Mouse (Mus musculus) testis, postnatal 14 days (tissue): ENCODE measurements around the gene Ktn1.

Source experiments
- DNase-seq: peaks from one replicate; pipeline ENCODE4 v3.0.0; 2021; ENCODE audit warnings: low spot score

Ktn1 gene

GRCm38 (mm10) chr14:47648218-47648617, at the start of gene Ktn1:
Gene Ktn1, plus strand, starts transcription at chr14:47648448.
- DNase-seq, result no peak

GRCm38 (mm10) chr14:47613254-47613653, 35.0 kb upstream of the Ktn1 start:
- DNase-seq, result peak; percentile 18

GRCm38 (mm10) chr14:47618891-47619290, 29.4 kb upstream of the Ktn1 start:
- no peak for DNase-seq

GRCm38 (mm10) chr14:47621901-47622300, 26.3 kb upstream of the Ktn1 start:
- no peak for DNase-seq

GRCm38 (mm10) chr14:47624837-47625236, 23.4 kb upstream of the Ktn1 start:
- DNase-seq, result no peak

GRCm38 (mm10) chr14:47626143-47626542, 22.1 kb upstream of the Ktn1 start:
- no peak for DNase-seq

GRCm38 (mm10) chr14:47626812-47627211, 21.4 kb upstream of the Ktn1 start:
- no peak for DNase-seq

GRCm38 (mm10) chr14:47627360-47627759, 20.9 kb upstream of the Ktn1 start:
- no peak for DNase-seq

GRCm38 (mm10) chr14:47632419-47632818, 15.8 kb upstream of the Ktn1 start:
- DNase-seq, result no peak

DNA sequence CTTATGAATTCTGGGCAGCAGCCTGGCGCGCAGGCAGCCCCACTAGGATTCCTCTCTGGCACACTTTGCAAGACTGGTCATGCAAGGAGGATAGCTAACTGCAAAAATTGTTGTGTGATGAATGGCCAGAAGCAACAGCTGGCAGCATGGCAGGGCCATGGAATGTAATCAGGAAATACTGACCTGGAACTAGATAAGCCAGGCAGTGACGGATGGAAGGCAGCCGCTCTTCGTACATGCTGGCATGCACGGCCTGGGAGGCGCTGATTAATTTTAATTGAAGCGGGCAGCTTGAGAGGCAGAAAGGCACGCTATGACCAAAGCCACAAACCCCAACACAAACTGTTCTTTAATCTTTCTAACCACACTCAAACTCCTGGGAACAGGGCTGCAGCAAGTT, 13.8 kb upstream of the Ktn1 start:
- DNase-seq, result peak; percentile 12

DNA sequence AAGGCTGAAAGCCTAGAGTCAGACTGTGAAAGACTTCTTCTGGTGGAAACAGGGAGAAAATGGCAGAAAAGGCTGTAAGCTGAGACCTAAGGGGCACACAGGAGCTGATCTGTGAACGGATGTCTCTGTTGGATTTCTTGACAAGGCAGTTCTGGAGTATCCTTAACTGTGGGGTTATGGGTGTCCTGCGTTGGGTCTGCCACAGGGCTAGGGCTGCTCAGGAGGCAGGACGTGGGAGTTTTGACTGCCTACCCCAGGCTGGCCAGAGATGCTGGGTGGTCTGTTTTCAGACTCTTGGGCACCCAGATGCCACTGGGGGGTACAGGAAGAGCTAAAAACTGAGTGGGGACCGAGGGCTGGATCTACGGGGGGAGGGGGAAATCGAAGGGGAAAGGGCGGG, 13.4 kb upstream of the Ktn1 start:
- DNase-seq, result no peak

DNA sequence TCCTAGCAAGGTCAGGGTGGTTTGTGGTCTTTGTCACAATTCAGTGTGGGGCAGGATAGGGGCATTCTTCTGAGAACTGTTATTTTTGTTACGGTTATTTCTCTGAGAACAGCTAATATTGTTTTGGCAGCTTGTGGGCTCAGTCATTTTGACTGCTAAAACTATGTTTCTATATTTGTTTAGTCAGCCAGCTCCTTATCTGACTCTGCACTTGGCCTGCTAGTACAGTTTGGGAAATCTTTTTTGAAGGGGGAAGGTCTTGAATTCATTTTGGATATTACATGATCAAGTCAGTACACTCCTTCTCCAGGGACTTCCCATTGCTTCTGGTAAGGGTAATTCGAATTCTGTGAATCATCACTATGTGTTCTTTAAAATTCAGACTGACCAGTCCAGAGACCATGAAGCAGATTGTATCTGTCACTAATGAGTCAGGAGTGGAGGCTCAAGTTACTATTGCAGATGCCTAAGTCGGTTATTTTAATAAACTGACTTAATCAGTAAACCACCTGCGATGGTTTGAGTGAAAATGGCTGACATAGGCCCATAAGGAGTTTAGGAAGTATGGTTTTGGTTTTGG, 9.8 kb upstream of the Ktn1 start:
- no peak for DNase-seq

- DNase-seq, result no peak
Observed at GRCm38 (mm10) chr14:47645620-47646019, 2.6 kb upstream of the Ktn1 start.

GRCm38 (mm10) chr14:47646246-47646645, 2.0 kb upstream of the Ktn1 start:
- no peak for DNase-seq

- DNase-seq, result no peak
Observed at GRCm38 (mm10) chr14:47646696-47647516, 1.3 kb upstream of the Ktn1 start.

GRCm38 (mm10) chr14:47648706-47649630, 720 bp downstream of the Ktn1 start:
- DNase-seq, result peak; percentile 77

- DNase-seq, result no peak
Observed at GRCm38 (mm10) chr14:47649631-47650337, 1.5 kb downstream of the Ktn1 start.

DNA sequence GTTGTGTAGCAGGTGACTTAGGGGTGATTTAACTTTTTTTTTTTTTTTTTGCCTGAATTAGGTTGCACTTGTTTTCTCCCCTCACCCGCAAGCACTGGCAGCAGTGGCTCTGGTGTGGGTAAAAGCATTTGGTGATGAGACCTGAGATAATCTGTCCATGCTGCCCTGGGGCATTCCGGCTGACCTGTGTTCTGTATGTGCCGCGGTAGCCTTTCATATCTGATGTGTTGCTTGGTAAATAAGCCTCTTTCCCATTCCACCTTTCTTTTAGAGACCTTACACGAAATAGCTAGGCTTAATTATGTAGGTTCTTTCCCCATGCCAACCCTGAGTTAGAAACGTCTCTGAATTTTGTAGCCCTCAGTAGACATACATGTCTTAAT, 2.1 kb downstream of the Ktn1 start:
- no peak for DNase-seq

GRCm38 (mm10) chr14:47651272-47651671, 3.0 kb downstream of the Ktn1 start:
- DNase-seq, result no peak

DNA sequence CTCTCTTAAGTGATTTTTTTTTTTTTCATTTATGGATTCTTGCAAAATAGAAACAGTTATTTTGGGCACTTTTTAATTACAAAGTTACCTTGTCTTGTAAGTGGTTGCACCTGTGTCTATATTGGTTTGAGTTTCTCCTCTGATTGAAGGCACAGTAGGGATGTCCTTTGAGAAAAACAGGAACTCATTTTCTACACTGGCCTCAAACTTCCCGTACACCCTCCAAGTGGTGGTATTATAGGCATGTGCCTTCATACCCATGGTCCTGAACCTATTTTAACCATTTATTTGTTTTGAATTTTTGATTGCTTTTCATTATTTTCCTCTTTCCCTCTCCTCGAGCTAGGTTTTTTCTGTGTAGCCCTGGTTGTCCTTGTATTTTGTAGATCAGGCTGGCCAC, 7.2 kb downstream of the Ktn1 start:
- DNase-seq, result no peak

GRCm38 (mm10) chr14:47663844-47664469, 15.7 kb downstream of the Ktn1 start:
- DNase-seq, result no peak

DNA sequence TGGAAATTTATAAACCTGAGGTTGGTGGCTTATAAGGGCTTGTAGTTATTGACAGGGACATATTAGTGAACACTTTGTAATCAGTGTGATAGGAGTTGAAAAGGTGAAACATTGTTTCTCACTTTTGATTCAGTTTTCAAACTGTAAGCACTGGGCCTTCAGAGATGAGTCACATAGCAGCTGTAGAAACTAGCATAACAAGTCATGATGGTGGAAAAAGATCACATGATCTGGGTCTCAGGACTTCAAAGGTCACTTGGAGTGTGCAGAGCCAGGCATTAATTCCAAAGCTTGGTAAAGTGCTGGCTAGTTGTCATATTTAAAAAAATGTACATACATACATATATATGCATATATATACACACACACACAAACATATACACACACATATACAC, 16.2 kb downstream of the Ktn1 start:
- DNase-seq, result no peak
